Mouse (Mus musculus) large intestine, adult 2 months (tissue): ENCODE measurements around the gene Antxr2. TPM values are rescaled to one million over a fixed set of nuclear protein-coding genes. Genes with fewer than 3 reads are reported as not detected.

Source experiments
- DNase-seq: peaks from one replicate; pipeline ENCODE4 v3.0.0-alpha.2; 2012; ENCODE audit warnings: low read depth, low spot score
- WGBS: fragments of 180-500 bp; shearing (Covaris S2); methylation state at CpG from one replicate; pipeline ENCODE4 v1.1.7; 2018; 5-methylcytosine and 5-hydroxymethylcytosine counted together
- polyA plus RNA-seq: library from polyadenylated mRNA; depleted of rRNA; stranded (reverse); fragments of >200 nt; gene quantifications from 2 replicates; pipeline ENCODE4 v1.2.3, GENCODE M21; 2012

Antxr2 gene
- polyA plus RNA-seq, 1 experiment: 8.0 TPM

DNA sequence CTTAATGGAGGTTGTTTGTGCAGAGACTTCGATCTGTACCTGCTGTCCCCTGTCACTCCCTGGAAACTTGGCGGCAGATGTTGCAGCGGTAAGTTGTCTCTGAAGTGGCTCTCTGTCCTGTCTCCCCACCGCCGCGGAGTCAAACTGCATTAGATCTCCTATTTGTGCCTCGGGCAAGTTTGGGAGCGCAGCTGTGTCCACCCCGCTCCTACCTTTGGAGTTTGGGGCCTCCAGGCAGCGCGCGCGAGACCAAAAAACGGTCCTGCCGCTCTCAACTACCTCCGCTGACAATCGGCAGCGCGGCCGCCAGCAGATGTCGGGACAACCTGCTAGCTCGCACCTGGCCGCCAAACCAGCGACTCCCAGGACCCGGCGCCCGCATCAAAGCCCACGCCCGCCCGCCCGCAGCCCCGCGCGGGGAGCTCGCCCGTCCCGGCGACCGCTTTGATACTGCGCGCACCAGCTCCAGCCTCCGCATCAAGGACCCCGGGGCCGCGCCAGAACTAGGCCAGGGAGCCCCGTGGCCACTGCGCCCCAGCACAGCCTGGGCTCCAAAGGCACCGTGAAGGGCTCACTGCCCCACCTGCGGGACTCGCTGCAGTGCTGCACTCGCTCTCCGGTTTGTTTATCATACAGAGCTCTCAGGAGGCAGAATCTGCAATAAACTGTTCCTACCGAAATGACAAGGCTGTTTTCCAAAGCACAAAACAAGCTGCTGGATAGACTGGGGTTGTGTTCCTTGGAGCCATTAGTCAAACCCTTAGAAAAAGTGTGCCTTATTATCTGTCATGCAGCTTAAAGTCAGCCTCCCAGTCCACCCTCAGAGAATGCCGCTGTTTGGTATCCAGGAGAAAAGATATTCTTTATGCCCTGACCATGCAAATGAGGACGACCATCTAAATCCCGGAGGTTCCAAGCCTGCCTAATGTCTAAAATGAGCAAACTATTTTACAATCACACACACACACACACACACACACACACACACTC is 95.4 kb downstream of the Antxr2 start:
- WGBS: 35% methylated on average over 56 of the region's 56 CpGs
- no peak for DNase-seq

DNA sequence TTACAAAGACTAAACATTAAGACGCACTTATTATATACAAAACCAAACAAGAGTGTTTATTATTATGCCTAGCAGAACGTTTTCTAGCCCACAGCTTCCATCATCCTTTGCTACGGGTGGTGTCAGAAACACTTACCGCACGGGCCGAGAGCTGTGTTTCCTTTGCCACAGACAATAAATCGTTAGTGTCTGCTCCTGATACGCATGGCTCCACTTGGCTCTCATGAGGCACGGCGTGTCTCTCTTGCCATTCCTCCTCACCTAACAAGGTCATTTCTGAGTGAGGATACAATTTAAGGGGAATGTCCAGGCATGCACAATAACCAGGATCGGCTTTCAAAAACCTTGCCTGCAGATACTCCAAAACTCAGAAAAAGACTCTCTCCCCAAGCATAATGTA is 113.2 kb downstream of the Antxr2 start:
- no peak for DNase-seq
- 74% methylated on average over 11 of the region's 11 CpGs for WGBS

DNA sequence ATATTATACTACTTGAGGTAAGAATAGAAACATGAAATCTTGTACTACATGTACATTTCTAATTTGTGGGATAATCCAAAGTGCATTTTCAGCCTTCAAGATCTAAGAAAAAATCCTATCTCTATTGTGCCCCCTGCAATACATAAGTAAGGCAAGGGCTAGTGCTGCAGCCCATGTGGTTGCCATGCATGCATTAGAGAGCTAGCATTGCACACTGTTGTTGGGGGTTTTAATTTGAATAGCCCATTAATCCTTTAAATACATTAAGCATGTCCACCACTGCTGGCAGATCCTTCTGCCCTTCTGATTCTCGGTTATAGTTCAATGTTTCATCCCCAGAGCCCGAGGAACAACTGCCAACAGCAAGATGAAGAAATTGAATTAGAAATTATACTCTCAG is 116.0 kb downstream of the Antxr2 start:
- DNase-seq: no peak

DNA sequence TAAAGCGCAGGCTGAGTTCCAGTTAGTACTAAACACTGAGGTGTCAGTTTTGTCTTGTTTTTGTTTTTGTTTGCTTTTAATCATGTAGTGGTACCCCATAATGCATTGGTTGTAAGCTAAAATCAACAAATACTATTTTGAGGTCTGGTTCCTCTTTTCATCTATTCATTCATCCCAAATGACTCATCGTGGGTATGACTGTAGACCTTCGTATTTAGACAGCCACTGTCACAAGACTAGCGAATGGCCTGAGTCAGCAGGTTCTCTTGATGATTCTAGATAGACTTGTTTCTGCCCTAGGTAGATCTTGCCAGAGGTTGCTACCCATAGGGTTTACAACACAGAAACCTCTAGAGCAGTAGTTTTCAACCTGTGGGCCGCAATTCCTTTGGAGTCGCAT is 116.9 kb downstream of the Antxr2 start:
- DNase-seq: no peak

More for the DNA sequence above, 116.0 kb downstream of the Antxr2 start:
- WGBS: 79% methylated on average over 2 of the region's 2 CpGs

DNA sequence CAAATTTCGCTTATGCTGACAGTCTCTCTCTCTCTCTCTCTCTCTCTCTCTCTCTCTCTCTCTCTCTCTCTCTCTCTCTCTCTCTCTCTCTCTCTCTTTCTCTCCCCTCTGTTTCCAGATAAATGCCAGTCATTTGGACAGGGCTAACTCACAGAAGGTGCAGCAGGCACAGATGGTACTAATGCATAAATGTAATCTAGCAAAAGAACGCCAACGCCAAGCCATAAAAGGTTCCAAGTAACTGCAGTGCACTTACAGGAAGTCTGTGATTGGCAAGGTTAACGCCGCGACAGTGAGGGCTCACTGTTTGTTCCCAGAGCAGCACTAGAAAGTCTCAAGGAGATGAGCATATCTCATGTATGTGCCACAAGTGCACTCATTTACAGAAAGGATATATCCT is 123.4 kb downstream of the Antxr2 start:
- no peak for DNase-seq
- WGBS: 62% methylated on average over 6 of the region's 6 CpGs

More for the DNA sequence above, 116.9 kb downstream of the Antxr2 start:
- WGBS: 85% methylated on average over 6 of the region's 6 CpGs

DNA sequence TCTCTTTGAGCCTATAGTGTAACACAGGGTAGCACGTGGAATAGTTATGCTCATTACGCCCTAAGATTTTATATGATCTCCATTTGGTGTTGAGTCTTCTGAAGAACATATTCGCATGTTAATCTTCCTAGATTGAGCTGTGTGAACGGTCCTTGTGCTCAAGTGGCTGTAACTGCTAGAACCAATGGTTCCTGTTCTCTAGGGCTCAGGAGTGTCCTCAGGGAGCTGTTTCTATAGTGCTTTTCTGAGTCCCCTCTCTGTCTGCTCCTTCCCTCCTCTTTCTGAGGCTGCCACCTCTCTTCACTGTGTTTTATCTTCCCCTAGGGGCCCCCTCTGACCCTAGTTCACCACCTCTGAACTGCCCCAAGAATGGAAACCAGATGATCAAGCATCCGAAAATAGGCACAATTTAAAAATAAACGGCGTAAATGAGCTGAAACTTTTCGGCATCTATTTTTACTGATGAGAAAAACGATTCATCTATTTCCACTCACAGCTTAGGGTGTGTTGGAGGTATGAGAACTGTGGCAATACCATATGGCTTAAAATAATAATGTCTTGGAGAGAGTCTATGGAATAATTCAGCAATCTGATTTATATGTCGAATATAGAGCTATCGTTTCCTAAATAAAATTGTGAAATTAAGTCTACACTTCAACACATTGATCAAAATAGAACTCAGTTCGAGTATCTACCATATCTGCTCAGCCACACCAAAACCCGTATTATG is 124.1 kb downstream of the Antxr2 start:
- DNase-seq: no peak
- WGBS: 90% methylated on average over 13 of the region's 13 CpGs

DNA sequence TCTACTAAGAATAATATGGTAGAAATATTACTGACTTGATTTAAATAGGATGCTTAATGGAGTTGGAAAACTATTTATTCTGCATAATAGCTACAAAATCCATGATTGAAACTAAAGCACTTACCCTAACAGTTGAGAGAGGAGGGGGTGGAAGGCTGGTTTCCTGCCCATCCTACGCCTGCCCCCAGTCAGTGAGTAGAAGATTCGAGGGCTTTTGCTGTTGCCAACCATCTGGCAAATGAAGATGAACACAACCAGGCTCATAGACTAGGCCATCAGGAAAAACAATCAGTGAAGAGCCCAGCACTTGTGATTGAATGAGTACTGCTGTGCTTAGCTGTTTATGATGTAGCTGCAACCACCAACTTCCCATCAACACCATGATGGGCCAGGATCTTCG is 125.0 kb downstream of the Antxr2 start:
- WGBS: 94% methylated on average over 3 of the region's 3 CpGs
- no peak for DNase-seq

DNA sequence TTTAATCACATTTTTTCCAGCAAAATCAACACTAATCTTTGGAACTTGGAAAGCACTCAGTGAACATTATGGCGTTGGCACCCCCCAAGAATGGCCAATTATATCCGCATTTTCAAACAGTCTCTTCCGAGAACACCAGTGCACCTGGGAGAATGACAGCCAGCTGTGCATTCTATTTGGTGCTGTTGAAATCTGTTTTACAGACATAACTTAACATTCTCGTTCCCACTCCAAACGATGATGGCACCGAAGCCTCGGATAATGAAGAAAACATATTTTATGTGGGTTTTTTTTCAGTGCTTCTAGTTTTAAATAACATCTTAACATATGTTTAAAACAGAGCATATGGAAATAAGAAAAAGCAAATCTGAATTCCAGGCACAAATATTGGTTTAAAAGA is 129.7 kb downstream of the Antxr2 start:
- no peak for DNase-seq
- 95% methylated on average over 7 of the region's 7 CpGs for WGBS

DNA sequence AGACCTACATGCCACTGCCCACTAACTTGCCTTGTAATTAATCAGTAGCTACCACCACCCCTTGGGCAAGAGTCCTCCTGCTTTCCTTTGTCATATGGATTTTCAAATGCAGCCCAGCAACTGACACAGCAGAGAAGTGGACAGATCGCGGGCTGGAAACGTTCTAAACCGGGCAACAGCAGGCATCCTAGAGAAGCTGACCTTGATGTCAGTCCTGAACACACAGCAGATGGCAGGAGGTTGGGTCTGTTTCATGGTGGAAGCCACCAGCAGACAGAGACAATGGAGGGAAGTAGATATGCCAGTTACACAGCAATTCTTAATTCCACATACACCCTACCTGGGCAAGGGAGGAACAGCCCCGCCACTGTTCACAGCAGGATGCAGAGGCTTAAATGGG is 131.5 kb downstream of the Antxr2 start:
- 88% methylated on average over 5 of the region's 5 CpGs for WGBS
- DNase-seq: no peak

DNA sequence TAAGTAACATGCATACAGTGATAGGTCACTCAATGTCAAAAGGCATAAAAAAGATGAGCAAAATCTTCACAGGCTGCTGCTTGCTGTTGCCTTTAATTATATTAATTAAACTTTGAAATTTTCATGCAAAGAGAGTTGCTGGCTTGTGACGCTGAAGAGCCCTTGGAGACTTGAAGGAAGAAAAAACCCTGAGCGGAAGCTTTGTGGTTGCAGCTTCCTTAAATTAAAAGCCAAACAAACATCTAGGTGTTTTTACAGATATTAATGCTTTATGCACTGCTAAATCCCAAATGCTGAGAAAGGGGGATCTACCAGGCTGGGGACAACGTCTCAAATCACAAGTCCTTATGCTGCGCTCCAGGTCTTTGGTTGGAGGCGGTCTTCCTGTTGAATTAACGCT is 145.4 kb downstream of the Antxr2 start:
- no peak for DNase-seq

DNA sequence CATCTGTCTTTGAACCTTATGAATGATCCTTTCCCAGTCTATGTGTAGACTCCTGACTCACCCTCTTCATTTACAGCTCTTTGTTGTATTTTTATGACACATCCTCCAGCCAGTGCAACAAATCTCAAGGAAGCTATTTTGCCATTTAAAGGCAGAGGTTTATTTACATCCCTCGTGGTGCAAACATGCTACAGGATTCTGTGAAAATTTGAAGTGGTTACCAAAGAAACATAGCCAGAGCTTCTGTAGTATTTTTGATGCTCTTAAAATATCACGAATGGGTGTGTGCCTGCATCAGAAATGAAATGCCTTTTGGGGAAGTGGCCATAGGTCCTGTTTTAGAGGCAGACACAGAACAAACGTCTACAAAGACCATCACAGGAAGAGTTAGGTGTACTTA is 146.7 kb downstream of the Antxr2 start:
- WGBS: 48% methylated on average over 3 of the region's 3 CpGs
- no peak for DNase-seq

More for the DNA sequence above, 145.4 kb downstream of the Antxr2 start:
- 92% methylated on average over 6 of the region's 6 CpGs for WGBS

DNA sequence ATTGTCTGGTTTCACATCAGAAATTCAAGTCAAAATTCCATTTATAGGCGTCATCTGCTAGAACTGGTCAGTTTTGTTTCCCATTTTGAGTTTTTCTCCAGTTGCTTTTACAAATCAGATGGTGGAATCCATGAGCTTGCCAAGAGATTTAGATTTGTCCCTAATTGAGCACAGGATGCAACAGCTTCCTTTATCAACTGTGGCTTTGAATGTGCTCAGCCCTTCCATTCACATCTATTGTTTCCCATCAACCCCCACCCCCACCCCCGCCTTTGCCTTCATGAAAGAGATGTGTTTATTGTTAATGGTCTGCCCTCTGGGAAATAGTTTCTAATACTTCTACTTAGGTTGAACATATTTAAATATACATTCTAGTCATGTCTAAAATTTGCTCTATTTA is 149.4 kb downstream of the Antxr2 start:
- WGBS: 88% methylated on average over 2 of the region's 2 CpGs
- DNase-seq: no peak

DNA sequence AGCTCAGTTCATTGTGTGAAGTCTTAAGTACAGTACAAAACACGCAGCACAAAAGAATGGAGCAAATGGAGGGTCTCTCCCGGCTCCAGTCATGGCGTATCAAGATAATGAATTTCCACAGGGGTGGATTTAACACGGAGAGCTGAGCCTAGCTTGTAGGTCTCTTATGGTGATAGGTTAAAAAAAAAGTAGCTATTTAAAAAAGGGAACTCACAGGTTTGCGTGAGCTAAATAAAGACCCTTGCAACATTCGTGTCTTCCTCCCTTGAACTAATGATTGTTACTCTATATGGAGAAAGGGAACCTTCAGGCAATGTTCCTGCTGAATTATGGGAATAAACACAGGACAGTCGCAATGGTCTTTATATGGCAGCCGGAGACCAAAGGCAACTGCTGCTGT is 150.7 kb downstream of the Antxr2 start:
- DNase-seq: no peak
- WGBS: 87% methylated on average over 8 of the region's 8 CpGs

DNA sequence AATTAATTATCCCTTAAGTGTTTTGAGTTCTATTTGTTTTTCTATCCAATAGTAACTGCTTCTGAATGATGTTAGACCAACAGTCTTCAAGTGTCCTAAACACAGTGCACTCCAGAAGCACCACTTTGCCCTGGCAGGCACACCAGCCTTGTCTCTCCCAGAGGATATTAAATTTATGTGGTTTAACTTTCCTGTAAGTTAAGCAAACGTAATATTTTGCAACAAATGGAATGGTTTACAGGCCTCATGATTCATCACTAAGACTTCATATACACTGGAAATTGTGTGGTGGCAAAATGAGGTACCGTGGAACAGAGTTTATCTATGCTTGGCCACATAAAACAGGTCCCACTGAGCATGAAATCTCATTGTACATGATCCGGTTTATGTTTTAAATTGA is 152.0 kb downstream of the Antxr2 start:
- 46% methylated on average over 3 of the region's 3 CpGs for WGBS
- DNase-seq: no peak

DNA sequence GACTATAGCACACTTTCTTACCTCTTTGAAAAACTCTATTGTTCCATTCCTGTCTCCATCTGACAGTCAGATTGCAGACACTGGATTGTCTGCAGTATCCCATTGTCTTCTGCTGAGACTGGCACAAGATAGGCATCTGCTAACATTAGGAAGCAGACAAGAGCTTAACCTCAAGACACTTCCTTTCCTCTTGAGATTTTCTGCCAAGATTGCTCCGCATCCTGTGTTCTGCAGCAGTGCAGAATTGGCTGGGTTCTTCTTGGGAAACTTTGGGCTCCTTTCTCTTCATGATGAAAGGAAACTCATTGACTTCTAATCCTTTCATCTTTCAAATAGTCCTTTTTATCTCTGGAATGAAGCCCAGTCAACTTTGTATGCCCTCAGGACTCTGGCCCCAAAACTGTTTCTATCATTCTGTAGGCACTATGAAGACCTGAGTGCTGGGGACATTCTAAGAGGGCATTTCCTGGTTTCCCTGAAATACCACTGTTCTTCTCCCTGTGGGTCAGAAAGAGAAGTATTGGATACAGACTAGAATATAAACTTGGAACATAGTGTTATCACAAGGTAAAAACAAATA is 152.5 kb downstream of the Antxr2 start:
- DNase-seq: no peak
- WGBS: 72% methylated on average over 1 of the region's 1 CpGs

DNA sequence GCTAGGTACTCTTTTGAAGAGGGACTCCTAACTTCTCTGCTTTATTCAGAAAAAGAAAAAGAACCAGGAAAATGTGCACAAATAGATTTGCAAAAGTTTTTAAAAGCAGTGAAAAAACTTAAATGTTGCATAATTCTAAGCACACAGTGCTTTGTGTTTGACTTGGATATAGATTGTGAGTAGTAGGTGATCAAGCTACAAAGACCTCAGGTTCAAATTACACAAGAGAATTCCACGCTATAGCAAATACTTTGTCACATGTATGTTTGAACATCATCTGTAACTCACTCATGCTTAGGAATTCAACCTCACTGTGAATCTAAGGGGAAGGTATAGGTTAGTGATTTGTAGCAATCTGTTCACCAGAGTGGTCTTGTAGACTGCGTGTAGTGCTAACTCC is 153.9 kb downstream of the Antxr2 start:
- no peak for DNase-seq
- 85% methylated on average over 2 of the region's 2 CpGs for WGBS

DNA sequence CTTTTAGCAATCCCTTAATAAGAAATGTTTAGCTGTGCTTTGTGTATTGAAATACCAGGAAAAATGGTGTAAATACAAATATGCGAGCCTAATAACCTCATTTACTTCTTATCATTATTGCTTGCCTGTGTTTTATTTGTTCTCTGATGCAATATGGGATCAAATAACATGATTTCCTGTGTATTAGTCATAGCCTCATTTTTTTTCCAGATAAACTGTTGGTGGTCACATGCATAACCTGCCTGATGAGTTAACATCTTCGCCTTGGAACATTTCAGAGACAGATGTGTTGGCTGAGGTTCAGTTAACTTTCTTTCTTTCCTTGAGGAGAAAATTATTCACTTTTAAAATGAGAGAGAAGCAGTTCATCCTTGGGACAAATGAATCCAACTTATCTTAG is 162.9 kb downstream of the Antxr2 start:
- DNase-seq: no peak
- WGBS: 51% methylated on average over 2 of the region's 2 CpGs

DNA sequence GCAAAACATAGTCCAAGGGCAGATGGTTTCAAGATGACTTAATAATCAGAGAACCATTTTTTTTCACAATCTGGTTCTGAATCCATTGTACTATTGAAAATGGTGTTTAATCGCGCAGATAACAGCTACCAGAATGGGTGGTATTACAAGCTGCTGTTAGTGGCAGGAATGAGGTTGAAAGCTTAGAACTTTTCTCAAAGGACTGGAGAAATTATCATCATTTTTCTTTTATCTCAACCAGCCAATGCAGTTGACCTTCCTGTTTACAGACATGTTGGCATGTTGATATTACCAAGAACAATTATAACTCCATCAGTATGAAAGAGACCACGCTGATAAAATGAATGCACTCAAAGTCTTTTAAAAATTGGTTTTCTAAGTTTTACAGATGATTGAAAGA is 163.9 kb downstream of the Antxr2 start:
- WGBS: 88% methylated on average over 3 of the region's 3 CpGs

DNA sequence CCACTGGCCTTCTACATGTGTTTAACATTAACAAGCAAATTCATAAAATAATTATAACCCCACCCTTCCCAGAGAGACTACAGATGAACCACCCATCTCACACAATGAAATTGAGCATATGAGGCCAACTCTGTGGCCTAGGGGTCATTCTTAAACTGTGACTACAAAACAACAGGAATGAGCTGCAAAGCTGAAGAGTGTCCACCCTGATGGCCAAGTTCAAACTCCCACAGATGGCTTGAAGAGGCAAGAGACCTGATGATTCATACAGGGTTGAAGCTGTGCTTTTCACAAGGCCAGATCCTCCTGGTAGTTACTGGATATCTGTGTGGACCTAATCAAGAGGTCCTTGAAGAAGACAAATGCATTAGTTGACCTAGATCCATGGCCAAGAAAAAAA is 173.7 kb downstream of the Antxr2 start:
- no peak for DNase-seq

More for the DNA sequence above, 163.9 kb downstream of the Antxr2 start:
- DNase-seq: no peak

DNA sequence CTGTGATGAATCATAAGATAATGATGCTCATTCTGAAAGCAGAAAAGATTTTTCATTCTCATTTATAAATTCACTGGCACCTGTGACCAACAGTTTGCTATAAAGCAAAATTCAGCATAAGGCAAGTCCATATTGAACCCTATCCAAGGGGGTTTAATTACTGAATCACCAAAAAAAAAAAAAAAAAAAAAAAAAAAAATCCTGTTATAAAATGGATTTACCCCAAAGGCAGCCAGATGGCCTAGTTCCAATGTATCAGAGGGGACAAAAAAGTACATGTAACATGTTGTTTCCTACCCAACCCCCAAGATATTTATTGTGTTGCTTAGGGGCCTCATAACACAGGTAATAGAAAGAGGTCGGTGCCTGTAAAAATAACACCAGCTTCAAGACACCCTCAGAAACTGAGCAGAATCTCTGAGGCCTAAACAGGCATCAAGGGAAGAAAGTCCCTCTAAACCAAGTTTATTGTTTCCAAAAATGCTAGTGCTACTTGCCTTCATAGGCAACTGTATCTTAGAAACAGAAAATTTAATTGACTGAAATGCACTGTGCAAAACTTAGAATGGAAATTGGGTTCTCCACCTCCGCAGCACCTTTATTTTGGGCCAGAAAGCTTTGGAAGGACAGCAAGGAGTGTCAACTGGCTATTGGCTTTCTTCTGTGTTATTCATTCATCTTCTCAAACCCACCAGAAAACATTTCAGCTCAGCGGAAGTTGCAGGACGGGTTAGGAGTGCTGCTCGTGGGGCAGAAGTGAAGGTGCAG is 178.7 kb downstream of the Antxr2 start:
- DNase-seq: no peak
- WGBS: 92% methylated on average over 5 of the region's 5 CpGs
